Comparison of ENCODE assay signal across 8 mouse cellular contexts in the genomic region with DNA sequence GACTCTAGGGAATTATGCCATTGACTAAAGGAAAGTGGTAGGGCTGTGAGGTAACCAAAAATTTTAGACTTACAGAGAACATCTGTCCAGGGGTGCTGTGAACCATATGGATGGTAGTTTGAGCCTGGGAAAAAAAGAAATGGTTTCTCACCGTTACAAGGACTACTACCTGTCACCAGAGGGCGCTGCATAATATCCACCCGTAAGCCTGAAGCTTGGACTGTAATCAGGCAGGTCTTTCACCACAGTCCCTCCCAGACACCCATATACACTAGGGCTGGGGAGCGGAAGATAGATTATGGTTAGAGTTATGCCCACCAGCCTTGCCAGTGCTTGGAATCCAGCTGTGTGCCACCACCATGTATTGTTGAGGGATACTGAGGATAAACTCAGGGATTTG. TPM values are rescaled to one million over a fixed set of nuclear protein-coding genes. Genes with fewer than 3 reads are reported as not detected.
DNase-seq lines count a peak whose midpoint lies in the region; ATAC-seq lines count a peak whose summit lies in the region.

No protein-coding gene starts in this region.

- no peak overlapping the region for H3K4me2 ChIP-seq in midbrain, embryonic 14.5 days (ENCODE audit: low read length)
- no peak overlapping the region for H3K4me2 ChIP-seq in midbrain, embryonic 13.5 days (replicated peaks)
- H3K4me2 ChIP-seq in liver, embryonic 12.5 days: no peak overlapping the region

- no peaks in the 10 kb centered on the region for H3K9me3 ChIP-seq in midbrain, embryonic 14.5 days (ENCODE audit: control insufficient read depth, low read length)
- H3K9me3 ChIP-seq in midbrain, embryonic 13.5 days: no peaks in the 10 kb centered on the region
- no peaks in the 10 kb centered on the region for H3K9me3 ChIP-seq in liver, embryonic 12.5 days (replicated peaks)

- H3K4me3 ChIP-seq in midbrain, embryonic 14.5 days (replicated peaks; ENCODE audit: low read depth, low read length): no peak overlapping the region
- no peak overlapping the region for H3K4me3 ChIP-seq in midbrain, embryonic 13.5 days (replicated peaks)
- no peak overlapping the region for H3K4me3 ChIP-seq in liver, embryonic 12.5 days

- H3K9ac ChIP-seq in midbrain, embryonic 14.5 days (replicated peaks; ENCODE audit: low read length): no peak overlapping the region
- no peak overlapping the region for H3K9ac ChIP-seq in midbrain, embryonic 13.5 days (replicated peaks)
- no peak overlapping the region for H3K9ac ChIP-seq in liver, embryonic 12.5 days

- H3K36me3 ChIP-seq in midbrain, embryonic 14.5 days (ENCODE audit: control insufficient read depth, insufficient read depth, low read length): no peaks in the 10 kb centered on the region
- H3K36me3 ChIP-seq in midbrain, embryonic 13.5 days: no peaks in the 10 kb centered on the region
- peaks cover 45% of the 10 kb centered on the region for H3K36me3 ChIP-seq in liver, embryonic 12.5 days

- WGBS in midbrain, embryonic 14.5 days: 26% methylated on average over 4 of the region's 4 CpGs
- WGBS in midbrain, embryonic 13.5 days: 22% methylated on average over 4 of the region's 4 CpGs
- 12% methylated on average over 4 of the region's 4 CpGs for WGBS in liver, embryonic 12.5 days (ENCODE audit: insufficient replicate concordance)

- H3K27me3 ChIP-seq in midbrain, embryonic 14.5 days (ENCODE audit: control insufficient read depth, insufficient read depth, low read length): no peaks in the 10 kb centered on the region
- no peaks in the 10 kb centered on the region for H3K27me3 ChIP-seq in midbrain, embryonic 13.5 days
- no peaks in the 10 kb centered on the region for H3K27me3 ChIP-seq in liver, embryonic 12.5 days (replicated peaks)

- peak; percentile 35 to 77 for DNase-seq in adrenal gland, adult (ENCODE audit: inconsistent age in 2 of 2, low spot score in 1 of 2)
- DNase-seq in adrenal gland, adult 8-10 months: no peak
- DNase-seq in midbrain, embryonic 14.5 days: peak; percentile 76
- peak; percentile 58 for DNase-seq in c-Kit-positive CD71-negative TER-119-negative erythroid progenitor cells, embryonic 14.5 days (ENCODE audit: low read depth)
- peak; percentile 46 to 51 for DNase-seq in heart, postnatal 36 days
- DNase-seq in right cerebral cortex, postnatal 4 days: peak; percentile 43

- no peak overlapping the region for H3K27ac ChIP-seq in midbrain, embryonic 14.5 days (replicated peaks; ENCODE audit: low read depth, low read length)
- no peak overlapping the region for H3K27ac ChIP-seq in midbrain, embryonic 13.5 days
- H3K27ac ChIP-seq in liver, embryonic 12.5 days: no peak overlapping the region

- intact Hi-C loops in heart, postnatal 36 days (cut with DNase I): loop anchor here (5.0 to 10.0 kb wide), 2 partner anchors 330 to 427 kb away; a partner anchor contains a TSS

- no peak for ATAC-seq in midbrain, embryonic 14.5 days (ENCODE audit: low FRiP score, low TSS enrichment)
- no peak for ATAC-seq in midbrain, embryonic 13.5 days
- ATAC-seq in liver, embryonic 12.5 days: peak; percentile 42; the same call in 1 of the 2 replicates

- no peaks in the 10 kb centered on the region for H3K4me1 ChIP-seq in midbrain, embryonic 14.5 days (ENCODE audit: control insufficient read depth, insufficient read depth, low read length)
- H3K4me1 ChIP-seq in midbrain, embryonic 13.5 days (replicated peaks): no peaks in the 10 kb centered on the region
- peaks cover 11% of the 10 kb centered on the region for H3K4me1 ChIP-seq in liver, embryonic 12.5 days

RNA-seq across cellular contexts. Expression of a gene that starts 17.4 kb away (rescaled TPM):
- 10 to 100 TPM; 16.2 to 25.1 (median 20.1) TPM for total RNA-seq in adrenal gland, adult 8-10 months (2022)
- 3.7 and 13.7 TPM in 2 replicates for polyA plus RNA-seq in midbrain, embryonic 14.5 days (2014; fragmentation: Nextera tagmentation; extraction: Ambion mirVana)
- 4.2 and 4.7 TPM in 2 replicates for polyA plus RNA-seq in midbrain, embryonic 13.5 days (2015; fragmentation: Nextera tagmentation; extraction: Ambion mirVana)
- 10 to 100 TPM; 24.7 to 32.5 TPM for total RNA-seq in heart, postnatal 36 days (2021)
- 40.8 and 45.7 TPM in 2 replicates for polyA plus RNA-seq in liver, embryonic 12.5 days (2016; fragmentation: Nextera tagmentation; extraction: Ambion mirVana)

RNA-seq across cellular contexts. Expression of a gene that starts 46.8 kb away (rescaled TPM):
- total RNA-seq in adrenal gland, adult 8-10 months (2022): 1 to 10 TPM in 2 of 4 experiments, under 1 TPM in 2; 0.52 to 6.0 (median 2.5) TPM
- 0.85 and 1.3 TPM in 2 replicates for polyA plus RNA-seq in midbrain, embryonic 14.5 days (2014; fragmentation: Nextera tagmentation; extraction: Ambion mirVana)
- 0.71 and 0.82 TPM in 2 replicates for polyA plus RNA-seq in midbrain, embryonic 13.5 days (2015; fragmentation: Nextera tagmentation; extraction: Ambion mirVana)
- total RNA-seq in heart, postnatal 36 days (2021): 1 to 10 TPM; 5.6 to 5.8 TPM
- polyA plus RNA-seq in liver, embryonic 12.5 days (2016; fragmentation: Nextera tagmentation; extraction: Ambion mirVana): 0.07 and 0.13 TPM in 2 replicates
